Mouse (Mus musculus) neural tube, embryonic 11.5 days (tissue): ENCODE measurements around the gene Mindy4b-ps. TPM values are rescaled to one million over a fixed set of nuclear protein-coding genes. Genes with fewer than 3 reads are reported as not detected.

ENCODE experiments used
- ATAC-seq: fragments of 200-750 bp; cut with Nextera tagmentation; 2 replicates; pipeline ENCODE4 v1.8.0; 2017; ENCODE audit warnings: moderate number of reproducible peaks, mild to moderate bottlenecking, moderate TSS enrichment, moderate library complexity; ENCODE audit not compliant: insufficient read depth, low FRiP score, low TSS enrichment
- DNase-seq: peaks from one replicate; pipeline ENCODE4 v3.0.0-alpha.2; 2015; ENCODE audit warnings: low spot score
- H3K27ac ChIP-seq: fragments of 300-500 bp; sonication (generic); 2 replicates; pipeline ENCODE4 v1.5.1; 2014; ENCODE audit warnings: low read depth, mild to moderate bottlenecking, low read length
- H3K27me3 ChIP-seq: fragments of 300-500 bp; sonication (generic); 2 replicates; pipeline ENCODE4 v1.6.1; 2014; ENCODE audit warnings: mild to moderate bottlenecking, low read length, mixed read lengths; ENCODE audit not compliant: control insufficient read depth, insufficient read depth
- H3K36me3 ChIP-seq: fragments of 300-500 bp; sonication (generic); 2 replicates; pipeline ENCODE4 v1.6.1; 2014; ENCODE audit warnings: mild to moderate bottlenecking, low read length, moderate library complexity, mixed read lengths; ENCODE audit not compliant: control insufficient read depth, insufficient read depth
- H3K4me1 ChIP-seq: fragments of 300-500 bp; sonication (generic); 2 replicates; pipeline ENCODE4 v1.6.1; 2014; ENCODE audit warnings: low read length, mixed read lengths; ENCODE audit not compliant: control insufficient read depth, insufficient read depth
- H3K4me2 ChIP-seq: fragments of 300-500 bp; sonication (generic); 2 replicates; pipeline ENCODE4 v1.6.1; 2014; ENCODE audit warnings: low read depth, mild to moderate bottlenecking, moderate library complexity
- H3K4me3 ChIP-seq: fragments of 300-500 bp; sonication (generic); 2 replicates; pipeline ENCODE4 v1.5.1; 2014; ENCODE audit warnings: low read depth, low read length
- H3K9ac ChIP-seq: fragments of 300-500 bp; sonication (generic); 2 replicates; pipeline ENCODE4 v1.6.1; 2014; ENCODE audit warnings: mild to moderate bottlenecking, low read length
- H3K9me3 ChIP-seq: fragments of 300-500 bp; sonication (generic); 2 replicates; pipeline ENCODE4 v1.6.1; 2016; ENCODE audit warnings: low read length; ENCODE audit not compliant: control insufficient read depth
- WGBS: fragments of 180-500 bp; shearing (Covaris S2); extraction: QIAGEN DNeasy Blood & Tissue Kit; methylation state at CpG from one replicate; pipeline ENCODE4 v1.1.7; 2014; 5-methylcytosine and 5-hydroxymethylcytosine counted together
- polyA plus RNA-seq: library from polyadenylated mRNA; unstranded; fragments of >200 nt; fragmentation: Nextera tagmentation; extraction: Ambion mirVana; gene quantifications from 2 replicates; pipeline ENCODE4 v1.2.1, GENCODE M21; 2014

Mindy4b-ps gene
- polyA plus RNA-seq, 1 experiment from 2014 or later, result not detected

- Histone ChIP-seq H3K9me3 (no peaks in the 10 kb centered on the region), H3K27me3 (no peaks in the 10 kb centered on the region), H3K9ac (no peak overlapping the region), H3K4me3 (no peak overlapping the region), H3K4me1 (no peaks in the 10 kb centered on the region), H3K36me3 (no peaks in the 10 kb centered on the region), H3K27ac (no peak overlapping the region), H3K4me2 (no peak overlapping the region)
- ATAC-seq, result no peak
- WGBS, result 86% methylated on average over 14 of the region's 14 CpGs
- no peak for DNase-seq
Measured at GRCm38 (mm10) chr3:58828366-58829153, 6.4 kb upstream of the Mindy4b-ps start.

DNA sequence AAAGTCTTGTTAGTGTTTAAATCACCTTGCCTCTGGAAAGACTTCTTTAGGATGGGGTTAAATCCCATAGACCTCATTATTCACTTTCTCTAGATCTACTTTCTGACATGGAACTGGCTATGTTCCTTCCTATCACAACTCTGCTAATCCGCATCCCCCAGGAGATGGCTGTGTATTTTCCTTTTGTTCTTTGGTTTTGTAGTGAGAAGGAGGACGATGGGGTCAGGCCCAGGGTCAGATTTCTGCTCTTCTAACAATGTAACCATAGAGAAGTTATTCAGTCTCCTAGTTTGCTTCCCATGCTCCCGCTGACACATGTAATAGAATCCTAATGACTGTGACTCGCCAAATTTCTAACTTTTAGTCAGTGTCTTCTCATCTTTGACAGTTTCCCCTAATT lies 4.2 kb upstream of the Mindy4b-ps start:
- H3K9ac ChIP-seq, result no peak overlapping the region
- no peaks in the 10 kb centered on the region for H3K36me3 ChIP-seq
- H3K9me3 ChIP-seq, result no peaks in the 10 kb centered on the region
- H3K27me3 ChIP-seq, result no peaks in the 10 kb centered on the region
- ATAC-seq (peak; percentile 53), DNase-seq (peak; percentile 74)
- WGBS, result 18% methylated on average over 4 of the region's 4 CpGs
- no peak overlapping the region for H3K4me2 ChIP-seq
- H3K4me1 ChIP-seq, result no peaks in the 10 kb centered on the region
- no peak overlapping the region for H3K4me3 ChIP-seq
- no peak overlapping the region for H3K27ac ChIP-seq

- Histone ChIP-seq H3K4me2 (no peak overlapping the region), H3K36me3 (no peaks in the 10 kb centered on the region), H3K4me1 (no peaks in the 10 kb centered on the region), H3K27ac (no peak overlapping the region), H3K9ac (no peak overlapping the region), H3K4me3 (no peak overlapping the region), H3K9me3 (no peaks in the 10 kb centered on the region), H3K27me3 (no peaks in the 10 kb centered on the region)
- WGBS, result 35% methylated on average over 6 of the region's 6 CpGs
- ATAC-seq, result no peak
- DNase-seq, result no peak
Measured at GRCm38 (mm10) chr3:58817337-58817736, 4.8 kb downstream of the Mindy4b-ps start.

- no peaks in the 10 kb centered on the region for H3K4me1 ChIP-seq
- no peak overlapping the region for H3K9ac ChIP-seq
- whole genome bisulfite sequencing, result 97% methylated on average over 3 of the region's 3 CpGs
- DNase-seq (no peak), ATAC-seq (no peak)
- no peak overlapping the region for H3K4me2 ChIP-seq
- no peaks in the 10 kb centered on the region for H3K27me3 ChIP-seq
- H3K36me3 ChIP-seq, result no peaks in the 10 kb centered on the region
- H3K27ac ChIP-seq, result no peak overlapping the region
- no peak overlapping the region for H3K4me3 ChIP-seq
- H3K9me3 ChIP-seq, result no peaks in the 10 kb centered on the region
Measured at GRCm38 (mm10) chr3:58814191-58814590, 7.9 kb downstream of the Mindy4b-ps start.

DNA sequence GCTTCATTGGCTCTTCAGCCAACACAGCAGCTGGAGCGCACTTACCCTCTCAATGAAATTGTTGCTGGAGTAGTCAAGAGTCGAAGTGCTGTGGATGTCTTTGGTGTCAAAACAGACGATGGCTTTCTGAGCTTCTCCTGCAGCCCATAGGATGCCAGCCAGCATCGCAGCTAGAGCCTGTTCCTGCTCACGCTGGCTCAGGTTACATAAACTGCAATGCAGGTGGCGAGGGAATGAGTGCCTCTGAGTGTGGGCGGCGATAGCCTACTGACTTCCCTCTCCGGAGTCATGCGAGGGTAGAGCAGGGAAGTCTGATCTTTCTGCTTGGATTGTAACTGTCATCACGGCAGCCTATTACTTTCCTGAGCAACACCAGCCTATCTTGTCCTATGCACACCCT lies 11.8 kb downstream of the Mindy4b-ps start:
- H3K36me3 ChIP-seq, result no peaks in the 10 kb centered on the region
- no peak overlapping the region for H3K27ac ChIP-seq
- no peak overlapping the region for H3K4me3 ChIP-seq
- no peak overlapping the region for H3K9ac ChIP-seq
- no peaks in the 10 kb centered on the region for H3K27me3 ChIP-seq
- no peak for DNase-seq
- H3K4me2 ChIP-seq, result no peak overlapping the region
- WGBS, result 60% methylated on average over 11 of the region's 11 CpGs
- no peaks in the 10 kb centered on the region for H3K9me3 ChIP-seq
- no peak for ATAC-seq
- no peaks in the 10 kb centered on the region for H3K4me1 ChIP-seq

DNA sequence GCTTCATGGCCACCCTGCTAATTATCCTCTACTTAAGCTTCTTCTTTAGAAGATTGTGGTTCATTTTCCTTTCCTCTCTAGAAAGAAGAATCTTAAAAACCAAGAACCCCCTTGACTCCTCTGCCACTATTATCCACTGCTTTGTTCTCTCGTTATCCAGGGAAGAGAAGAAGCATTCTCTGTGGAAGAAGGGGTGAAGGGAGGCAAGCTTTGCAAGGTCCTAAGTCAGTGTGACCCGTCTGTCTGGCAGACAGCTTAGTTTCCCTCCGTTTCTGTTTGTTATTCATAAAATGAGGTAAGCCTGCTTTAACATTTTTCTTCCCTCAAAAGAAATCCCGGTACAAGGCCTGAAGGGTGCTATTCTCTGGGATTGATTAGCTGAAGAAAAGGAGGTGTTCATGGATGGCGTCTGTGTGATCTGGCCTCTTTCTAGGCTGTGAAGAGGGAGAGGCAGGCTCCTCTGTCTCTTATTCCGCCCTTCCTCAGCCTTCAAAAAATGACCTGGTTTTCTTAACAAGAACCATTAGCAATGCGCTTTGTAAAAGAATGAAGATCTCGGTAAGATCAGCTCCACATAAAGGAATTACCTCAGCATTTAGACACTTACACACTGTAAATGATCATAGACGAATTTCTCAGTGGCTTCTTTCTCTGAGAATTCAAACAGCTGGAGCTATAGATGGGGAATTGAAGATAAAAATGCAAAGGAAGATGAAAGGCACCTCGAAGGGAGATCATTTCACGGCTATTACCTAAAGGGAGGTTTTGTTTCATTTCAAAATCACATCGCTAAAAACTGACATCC lies 12.8 kb downstream of the Mindy4b-ps start:
- Histone ChIP-seq H3K27ac (no peak overlapping the region), H3K4me3 (no peak overlapping the region), H3K4me2 (no peak overlapping the region), H3K27me3 (no peaks in the 10 kb centered on the region), H3K9me3 (no peaks in the 10 kb centered on the region), H3K9ac (no peak overlapping the region), H3K36me3 (no peaks in the 10 kb centered on the region), H3K4me1 (no peaks in the 10 kb centered on the region)
- WGBS, result 57% methylated on average over 12 of the region's 12 CpGs
- DNase-seq, result no peak
- no peak for ATAC-seq

DNA sequence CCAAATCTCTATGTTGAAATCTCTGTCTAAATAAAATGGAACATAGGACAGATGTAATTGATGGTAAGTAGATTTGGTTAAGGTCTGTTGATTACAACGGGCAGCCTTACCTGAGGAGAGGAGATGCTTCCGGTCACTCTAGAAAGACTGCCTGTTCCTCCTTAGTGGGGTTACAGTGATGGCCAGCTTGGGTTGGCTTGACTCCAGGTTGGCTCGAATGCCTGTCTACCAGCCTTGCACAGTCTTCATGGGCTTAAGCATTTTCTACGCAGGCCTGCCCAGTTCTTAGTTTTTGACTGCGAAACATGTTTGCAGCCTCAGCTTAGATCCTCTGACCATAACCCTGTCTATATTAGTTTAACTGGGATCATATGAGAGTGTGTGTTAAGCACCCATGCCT lies 13.5 kb downstream of the Mindy4b-ps start:
- Histone ChIP-seq H3K36me3 (no peaks in the 10 kb centered on the region), H3K27me3 (no peaks in the 10 kb centered on the region), H3K9ac (no peak overlapping the region), H3K27ac (no peak overlapping the region), H3K9me3 (no peaks in the 10 kb centered on the region), H3K4me3 (no peak overlapping the region), H3K4me2 (no peak overlapping the region), H3K4me1 (no peaks in the 10 kb centered on the region)
- 96% methylated on average over 5 of the region's 5 CpGs for WGBS
- ATAC-seq (no peak), DNase-seq (no peak)

DNA sequence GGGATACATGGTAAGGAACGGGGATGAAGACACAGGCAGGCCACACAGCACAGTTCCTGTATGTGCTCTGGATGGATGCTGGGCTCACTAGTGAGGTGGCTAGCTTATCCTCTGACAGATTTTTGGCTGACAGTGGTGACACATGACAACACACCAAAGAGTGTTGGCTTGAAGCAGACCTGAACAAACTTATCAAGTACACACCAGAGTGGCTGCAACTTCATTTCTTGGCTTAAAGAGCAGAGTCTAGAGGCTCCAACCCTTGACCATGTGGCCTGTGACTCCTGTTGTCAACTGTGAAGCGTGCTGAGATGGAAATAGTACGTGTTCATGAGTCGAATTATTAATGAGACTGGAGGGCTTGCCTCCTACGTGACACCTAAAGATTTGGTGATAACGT lies 17.4 kb downstream of the Mindy4b-ps start:
- Histone ChIP-seq H3K27ac (no peak overlapping the region), H3K27me3 (no peaks in the 10 kb centered on the region), H3K36me3 (no peaks in the 10 kb centered on the region), H3K9ac (no peak overlapping the region), H3K9me3 (no peaks in the 10 kb centered on the region), H3K4me1 (no peaks in the 10 kb centered on the region), H3K4me2 (no peak overlapping the region), H3K4me3 (no peak overlapping the region)
- no peak for DNase-seq
- 90% methylated on average over 6 of the region's 6 CpGs for WGBS
- ATAC-seq, result no peak

- ATAC-seq (no peak), DNase-seq (no peak)
- Histone ChIP-seq H3K4me2 (no peak overlapping the region), H3K9me3 (no peaks in the 10 kb centered on the region), H3K4me3 (no peak overlapping the region), H3K27ac (no peak overlapping the region), H3K36me3 (no peaks in the 10 kb centered on the region), H3K9ac (no peak overlapping the region), H3K4me1 (no peaks in the 10 kb centered on the region), H3K27me3 (no peaks in the 10 kb centered on the region)
- WGBS, result 78% methylated on average over 4 of the region's 4 CpGs
Measured at GRCm38 (mm10) chr3:58798676-58799075, 23.4 kb downstream of the Mindy4b-ps start.
